Mouse (Mus musculus): ENCODE measurements around the gene Itpkb. TPM values are rescaled to one million over a fixed set of nuclear protein-coding genes. Genes with fewer than 3 reads are reported as not detected.
A peak's percentile ranks its signal among the peaks of the same experiment; 100 is the strongest.

Itpkb gene
- total RNA-seq, 1 experiment from 2014 or later = 38.3 TPM

DNA sequence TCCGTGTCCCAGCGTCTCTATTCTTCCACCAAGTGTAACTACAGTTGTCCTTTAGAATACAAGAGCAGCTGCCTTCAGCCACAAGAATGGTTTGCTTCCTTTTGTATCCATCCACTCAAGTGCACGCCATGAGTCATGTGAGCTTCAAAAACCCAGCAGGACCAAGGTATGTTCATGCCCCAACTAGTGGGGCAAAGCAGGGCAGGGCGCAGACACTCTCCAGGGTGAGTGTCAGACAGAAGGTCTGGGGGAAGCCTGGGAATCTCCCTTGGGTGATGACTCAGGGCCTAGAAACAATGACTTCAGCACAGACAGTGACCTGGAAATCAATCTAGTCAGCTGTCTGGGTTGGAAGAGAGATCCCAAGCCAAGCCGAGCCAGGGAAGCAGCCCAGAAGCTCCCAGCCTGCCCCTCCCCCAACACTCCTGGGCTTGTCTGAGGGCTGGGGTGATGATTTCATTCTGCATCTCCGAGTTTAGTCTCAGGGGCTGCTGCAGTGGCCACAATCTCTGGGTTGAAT, 17.4 kb upstream of the Itpkb start:
- no peak for ATAC-seq (replicated peaks; ENCODE audit: insufficient number of reproducible peaks, low FRiP score, low TSS enrichment, poor library complexity, severe bottlenecking)

GRCm38 (mm10) chr1:180313517-180314440, 16.5 kb upstream of the Itpkb start:
- ATAC-seq (replicated peaks; ENCODE audit: insufficient number of reproducible peaks, low FRiP score, low TSS enrichment, poor library complexity, severe bottlenecking) = no peak

DNA sequence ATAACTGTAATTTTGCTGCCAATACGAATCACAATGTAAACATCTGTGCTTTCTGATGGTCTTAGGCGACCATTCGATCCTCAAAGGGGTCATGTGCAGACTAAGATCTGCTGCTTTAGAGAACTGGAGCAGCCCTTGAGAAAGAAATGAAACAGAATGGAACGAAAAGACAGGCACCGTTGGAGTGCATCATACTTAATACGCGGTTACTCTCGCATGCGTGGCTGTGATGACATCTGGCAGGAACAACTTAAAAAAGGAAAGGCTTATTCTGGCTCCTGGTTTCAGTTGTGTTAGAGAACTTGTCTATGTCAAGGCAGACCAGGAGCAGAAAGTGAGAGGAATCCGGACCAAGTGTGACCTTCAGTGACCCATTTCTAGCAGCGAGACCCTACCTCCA, 15.6 kb upstream of the Itpkb start:
- ATAC-seq (replicated peaks; ENCODE audit: insufficient number of reproducible peaks, low FRiP score, low TSS enrichment, poor library complexity, severe bottlenecking) = no peak

GRCm38 (mm10) chr1:180315127-180315526, 15.2 kb upstream of the Itpkb start:
- no peak for ATAC-seq (replicated peaks; ENCODE audit: insufficient number of reproducible peaks, low FRiP score, low TSS enrichment, poor library complexity, severe bottlenecking)

- ATAC-seq (replicated peaks; ENCODE audit: insufficient number of reproducible peaks, low FRiP score, low TSS enrichment, poor library complexity, severe bottlenecking) = no peak
Measured at GRCm38 (mm10) chr1:180317450-180317849, 12.8 kb upstream of the Itpkb start.

DNA sequence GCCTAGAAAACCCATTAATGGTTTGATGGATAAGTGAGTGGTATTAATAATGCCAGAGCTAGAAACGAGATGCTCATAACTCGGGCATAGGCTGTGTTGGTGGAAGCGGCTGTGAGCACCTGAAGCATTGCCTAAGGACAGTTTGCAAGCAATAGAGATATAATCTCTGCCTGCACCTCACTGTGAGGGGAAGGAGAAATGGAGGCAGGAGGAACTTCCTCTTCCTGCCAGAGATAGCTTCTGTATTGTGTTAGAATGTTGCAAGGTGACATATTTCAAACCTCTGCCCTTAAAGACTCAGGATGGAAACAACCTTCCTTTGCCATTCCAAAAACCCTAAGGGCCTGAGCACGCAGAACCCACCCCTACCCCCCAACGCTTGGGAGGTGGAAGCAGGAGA, 11.9 kb upstream of the Itpkb start:
- ATAC-seq (replicated peaks; ENCODE audit: insufficient number of reproducible peaks, low FRiP score, low TSS enrichment, poor library complexity, severe bottlenecking) = peak; percentile 65

GRCm38 (mm10) chr1:180319895-180320294, 10.4 kb upstream of the Itpkb start:
- ATAC-seq (replicated peaks; ENCODE audit: insufficient number of reproducible peaks, low FRiP score, low TSS enrichment, poor library complexity, severe bottlenecking) = no peak

GRCm38 (mm10) chr1:180322896-180323295, 7.4 kb upstream of the Itpkb start:
- no peak for ATAC-seq (replicated peaks; ENCODE audit: insufficient number of reproducible peaks, low FRiP score, low TSS enrichment, poor library complexity, severe bottlenecking)

GRCm38 (mm10) chr1:180323491-180323890, 6.8 kb upstream of the Itpkb start:
- ATAC-seq (replicated peaks; ENCODE audit: insufficient number of reproducible peaks, low FRiP score, low TSS enrichment, poor library complexity, severe bottlenecking) = no peak

DNA sequence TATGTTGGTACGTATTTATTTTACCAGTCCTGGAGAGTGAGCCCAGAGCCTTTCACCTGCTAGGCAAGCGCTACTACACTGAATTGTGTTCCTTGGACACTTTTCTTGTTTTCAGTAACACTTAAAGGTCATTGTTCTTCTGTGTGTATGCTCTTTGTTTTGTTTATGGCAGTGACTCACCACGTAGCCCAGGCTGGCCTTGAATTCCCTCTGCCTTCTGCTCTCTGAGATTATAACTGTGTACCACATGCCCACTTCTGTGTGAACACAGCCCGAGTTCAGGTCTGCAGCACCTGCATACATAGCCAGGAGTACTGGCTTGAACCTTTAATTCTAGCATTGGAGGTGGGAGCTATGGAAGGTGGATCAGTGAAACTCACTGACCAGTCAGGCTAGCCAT, 6.0 kb upstream of the Itpkb start:
- ATAC-seq (replicated peaks; ENCODE audit: insufficient number of reproducible peaks, low FRiP score, low TSS enrichment, poor library complexity, severe bottlenecking) = no peak

- ATAC-seq (replicated peaks; ENCODE audit: insufficient number of reproducible peaks, low FRiP score, low TSS enrichment, poor library complexity, severe bottlenecking) = 0 out of 2 replicates have a peak, but pooled peaks have one; percentile 27
Measured at GRCm38 (mm10) chr1:180328794-180329665, 1.3 kb upstream of the Itpkb start.

DNA sequence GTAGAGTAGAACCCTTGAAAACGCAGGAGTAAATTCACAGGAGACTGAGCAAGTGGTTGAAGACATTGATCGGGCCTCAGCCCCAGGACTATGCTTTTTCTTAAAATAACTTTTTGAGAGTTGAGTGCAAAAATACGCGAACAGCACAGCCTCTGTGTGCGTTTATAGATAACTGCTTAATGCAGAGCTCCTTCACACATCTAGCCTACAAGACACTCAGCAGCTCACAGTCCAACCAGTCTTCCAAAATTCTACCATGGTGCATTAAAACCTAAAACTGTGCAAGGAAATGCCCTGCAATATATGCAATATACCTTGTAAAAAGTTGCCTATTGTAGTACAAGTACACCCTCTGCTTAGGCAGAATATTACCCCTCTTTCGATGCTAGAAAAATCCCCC, 579 bp upstream of the Itpkb start:
- ATAC-seq (replicated peaks; ENCODE audit: insufficient number of reproducible peaks, low FRiP score, low TSS enrichment, poor library complexity, severe bottlenecking) = no peak

DNA sequence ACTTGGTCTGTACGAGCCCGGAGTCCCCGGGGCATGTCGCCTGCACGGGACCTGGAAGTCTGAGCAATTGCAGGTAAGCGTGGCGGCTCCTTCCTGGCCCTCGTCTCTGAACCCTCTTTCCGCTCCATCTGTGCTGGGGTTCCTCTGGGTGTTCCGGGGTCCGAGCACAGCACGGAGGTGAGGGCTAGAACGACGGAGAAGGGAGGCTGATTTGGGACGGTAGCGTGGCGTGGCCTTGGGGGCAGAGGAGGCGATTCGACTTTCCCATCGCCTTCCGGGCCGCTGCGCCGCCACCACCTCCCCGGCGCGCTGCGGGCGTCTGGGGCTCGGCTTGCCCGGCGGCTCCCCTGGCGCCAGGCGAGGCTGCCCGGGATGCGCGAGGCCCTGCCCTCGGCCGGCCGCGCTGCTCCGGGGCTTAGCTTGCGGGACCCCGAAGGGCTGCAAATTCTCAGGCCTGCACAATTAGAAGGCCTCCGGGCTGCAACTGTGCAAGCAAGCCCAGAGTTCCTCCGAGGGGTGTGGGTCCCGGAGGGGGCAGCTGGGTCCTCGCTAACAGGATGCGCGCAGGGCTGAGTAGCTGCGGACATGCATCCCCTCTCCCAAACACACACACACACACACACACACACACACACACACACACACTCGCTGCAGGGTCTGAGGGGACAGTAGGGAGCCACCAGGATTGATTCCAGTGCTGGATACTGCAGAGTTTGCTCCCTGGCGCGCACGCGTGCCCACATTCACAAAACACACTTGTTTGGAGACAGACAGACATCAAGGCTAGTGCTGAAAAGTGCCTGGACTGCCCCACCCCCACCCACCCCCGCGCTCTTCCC, 641 bp downstream of the Itpkb start:
- ATAC-seq (replicated peaks; ENCODE audit: insufficient number of reproducible peaks, low FRiP score, low TSS enrichment, poor library complexity, severe bottlenecking) = no peak

GRCm38 (mm10) chr1:180331546-180332075, 1.3 kb downstream of the Itpkb start:
- no peak for ATAC-seq (replicated peaks; ENCODE audit: insufficient number of reproducible peaks, low FRiP score, low TSS enrichment, poor library complexity, severe bottlenecking)

DNA sequence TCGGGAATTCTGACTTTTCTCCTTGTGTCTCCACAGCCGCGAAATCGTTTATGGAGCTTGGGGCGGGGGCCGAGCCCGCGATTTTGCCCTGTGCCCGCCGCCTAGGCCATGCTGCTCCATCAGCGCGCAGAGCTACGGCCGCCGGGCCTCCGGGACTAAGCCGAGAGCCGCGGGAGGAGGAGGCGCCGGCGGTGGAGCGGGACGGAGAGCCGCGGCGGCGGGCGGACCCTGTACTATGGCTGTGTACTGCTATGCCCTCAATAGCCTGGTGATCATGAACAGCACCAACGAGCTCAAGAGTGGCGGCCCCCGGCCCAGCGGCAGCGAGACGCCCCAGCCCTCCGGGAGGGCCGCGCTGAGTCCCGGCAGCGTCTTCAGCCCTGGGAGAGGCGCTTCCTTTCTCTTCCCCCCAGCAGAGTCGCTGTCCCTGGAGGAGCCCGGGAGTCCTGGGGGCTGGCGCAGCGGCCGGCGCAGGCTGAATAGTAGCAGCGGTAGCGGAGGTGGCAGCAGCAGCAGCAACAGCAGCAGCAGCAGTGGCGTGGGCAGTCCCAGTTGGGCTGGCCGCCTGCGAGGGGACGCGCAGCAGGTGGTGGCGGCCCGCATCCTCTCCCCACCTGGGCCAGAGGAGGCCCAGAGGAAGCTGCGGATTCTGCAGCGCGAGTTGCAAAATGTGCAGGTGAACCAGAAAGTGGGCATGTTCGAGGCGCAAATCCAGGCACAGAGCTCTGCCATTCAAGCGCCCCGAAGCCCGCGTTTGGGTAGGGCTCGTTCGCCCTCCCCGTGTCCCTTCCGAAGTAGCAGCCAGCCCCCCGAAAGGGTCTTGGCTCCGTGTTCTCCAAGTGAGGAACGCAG, 2.0 kb downstream of the Itpkb start:
- no peak for ATAC-seq (replicated peaks; ENCODE audit: insufficient number of reproducible peaks, low FRiP score, low TSS enrichment, poor library complexity, severe bottlenecking)

GRCm38 (mm10) chr1:180332928-180333440, 2.7 kb downstream of the Itpkb start:
- no peak for ATAC-seq (replicated peaks; ENCODE audit: insufficient number of reproducible peaks, low FRiP score, low TSS enrichment, poor library complexity, severe bottlenecking)

DNA sequence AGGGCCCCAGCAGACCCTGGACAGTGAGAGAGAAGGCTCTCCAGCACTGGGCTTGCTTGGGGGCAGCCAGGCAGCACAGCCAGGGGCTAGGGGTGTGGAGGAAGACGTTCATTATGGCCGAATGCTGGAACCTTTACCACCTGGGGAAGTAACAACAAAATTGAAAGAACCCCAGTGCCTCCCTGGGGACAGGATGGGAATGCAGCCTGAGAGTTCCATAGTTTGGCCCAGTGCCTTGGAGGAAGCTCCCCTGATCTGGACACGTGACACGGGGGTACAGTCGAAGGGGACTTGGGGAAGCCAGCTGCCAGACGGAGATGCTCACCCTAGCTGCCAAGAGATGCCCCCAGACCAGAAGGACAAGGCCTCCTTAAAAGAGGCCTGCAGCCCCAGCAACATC, 3.3 kb downstream of the Itpkb start:
- no peak for ATAC-seq (replicated peaks; ENCODE audit: insufficient number of reproducible peaks, low FRiP score, low TSS enrichment, poor library complexity, severe bottlenecking)

Data from monocyte, adult 5-6 weeks (primary cell).